Mouse (Mus musculus) forebrain, embryonic 13.5 days (tissue): ENCODE measurements around the gene Tldc2. TPM values are rescaled to one million over a fixed set of nuclear protein-coding genes. Genes with fewer than 3 reads are reported as not detected.

Source experiments
- ATAC-seq: fragments of 200-750 bp; cut with Nextera tagmentation; 2 replicates; pipeline ENCODE4 v1.8.0; 2017
- H3K27ac ChIP-seq: fragments of 300-500 bp; sonication (generic); 2 replicates; pipeline ENCODE4 v1.5.1; 2015; ENCODE audit warnings: inconsistent platforms, mild to moderate bottlenecking, moderate library complexity
- H3K27me3 ChIP-seq: fragments of 300-500 bp; sonication (generic); 2 replicates; pipeline ENCODE4 v1.6.1; 2015; ENCODE audit warnings: mild to moderate bottlenecking, inconsistent platforms
- H3K36me3 ChIP-seq: fragments of 300-500 bp; sonication (generic); 2 replicates; pipeline ENCODE4 v1.6.1; 2015; ENCODE audit warnings: mild to moderate bottlenecking, inconsistent platforms; ENCODE audit not compliant: poor library complexity, severe bottlenecking
- H3K4me1 ChIP-seq: fragments of 300-500 bp; sonication (generic); 2 replicates; pipeline ENCODE4 v1.6.1; 2015; ENCODE audit warnings: inconsistent platforms
- H3K4me2 ChIP-seq: fragments of 300-500 bp; sonication (generic); 2 replicates; pipeline ENCODE4 v1.6.1; 2015; ENCODE audit warnings: inconsistent platforms, mild to moderate bottlenecking, moderate library complexity
- H3K4me3 ChIP-seq: fragments of 300-500 bp; sonication (generic); 2 replicates; pipeline ENCODE4 v1.5.1; 2015; ENCODE audit warnings: mild to moderate bottlenecking, inconsistent platforms
- H3K9ac ChIP-seq: fragments of 300-500 bp; sonication (generic); 2 replicates; pipeline ENCODE4 v1.6.1; 2015; ENCODE audit warnings: mild to moderate bottlenecking, inconsistent platforms
- H3K9me3 ChIP-seq: fragments of 300-500 bp; sonication (generic); replicated peaks from 2 replicates; pipeline ENCODE4 v1.6.1; 2016; ENCODE audit warnings: inconsistent platforms
- WGBS: fragments of 180-500 bp; shearing (Covaris S2); methylation state at CpG from one replicate; pipeline ENCODE4 v1.1.7; 2015; 5-methylcytosine and 5-hydroxymethylcytosine counted together
- polyA plus RNA-seq: library from polyadenylated mRNA; unstranded; fragments of >200 nt; fragmentation: Nextera tagmentation; extraction: Ambion mirVana; gene quantifications from 2 replicates; pipeline ENCODE4 v1.2.1, GENCODE M21; 2015

Tldc2 gene
- polyA plus RNA-seq, 1 experiment from 2014 or later = not detected

DNA sequence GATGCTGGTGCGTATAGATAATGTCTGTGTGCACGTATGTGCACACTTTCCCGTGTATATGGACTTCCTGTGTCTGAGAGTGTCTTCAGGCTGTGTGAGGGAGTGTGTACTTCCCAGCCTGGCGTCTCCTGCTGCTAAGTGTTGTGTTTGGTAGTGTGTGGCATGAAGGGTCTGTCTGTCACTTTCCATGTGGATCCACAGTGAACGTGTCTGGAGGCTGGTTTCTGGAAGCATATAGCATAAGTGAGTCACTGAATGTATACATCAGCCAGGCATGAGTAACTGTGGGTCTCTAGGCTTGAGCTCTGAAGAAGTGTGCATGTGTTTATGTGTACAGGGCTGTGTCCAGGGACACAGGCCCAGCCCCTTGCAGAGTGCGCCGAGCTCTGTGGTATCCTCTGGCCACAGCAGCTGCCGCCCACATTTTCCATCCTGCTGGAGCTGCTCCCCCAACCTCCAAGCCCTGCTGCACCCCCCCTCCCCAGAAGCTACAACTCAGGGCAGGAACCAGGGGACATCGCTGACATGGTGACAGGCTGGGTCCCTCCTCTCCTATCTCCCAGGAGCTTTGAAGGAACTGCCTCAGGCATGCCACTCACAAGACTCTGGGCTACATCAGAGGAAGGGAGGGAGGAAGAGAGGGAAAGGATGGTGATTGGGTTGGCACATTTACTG lies 13.3 kb upstream of the Tldc2 start:
- H3K27ac ChIP-seq = peak overlapping the region; percentile 41; the same call in 1 of the 2 replicates
- H3K4me1 ChIP-seq = peaks cover 94% of the 10 kb centered on the region
- ATAC-seq = no peak
- no peaks in the 10 kb centered on the region for H3K9me3 ChIP-seq
- 87% methylated on average over 9 of the region's 9 CpGs for WGBS
- H3K27me3 ChIP-seq = no peaks in the 10 kb centered on the region
- no peak overlapping the region for H3K4me3 ChIP-seq
- no peak overlapping the region for H3K4me2 ChIP-seq
- H3K36me3 ChIP-seq = peaks cover 23% of the 10 kb centered on the region
- H3K9ac ChIP-seq = no peak overlapping the region

DNA sequence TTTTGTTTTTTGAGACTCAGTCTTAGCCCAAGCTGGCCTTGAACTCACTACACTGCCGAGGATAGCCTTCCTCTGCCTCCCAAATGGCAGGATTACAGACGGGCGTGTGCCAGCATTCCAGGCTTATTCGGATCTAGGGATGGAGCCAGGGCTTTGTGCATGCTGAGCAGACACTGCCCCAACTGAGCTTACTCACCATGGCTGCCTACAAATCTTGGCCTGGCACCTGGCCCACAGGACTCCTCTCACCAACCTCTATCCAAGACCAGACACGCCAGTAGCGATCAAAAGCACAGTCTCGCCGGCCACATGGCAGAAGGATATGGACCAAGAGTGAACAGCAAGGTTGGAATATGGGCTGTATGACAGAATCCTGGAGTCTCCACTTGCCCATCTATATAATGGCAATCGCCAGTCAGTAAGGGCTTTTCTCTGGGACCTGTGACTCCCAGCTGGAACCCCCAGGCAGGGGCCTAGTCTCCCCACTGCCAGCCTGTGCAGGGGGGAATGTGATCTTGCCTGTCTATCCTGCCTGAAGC lies 12.6 kb upstream of the Tldc2 start:
- Histone ChIP-seq H3K36me3 (peaks cover 23% of the 10 kb centered on the region), H3K4me3 (peak overlapping the region; percentile 9; the same call in 1 of the 2 replicates), H3K27ac (peak overlapping the region; percentile 41), H3K4me1 (peaks cover 86% of the 10 kb centered on the region), H3K9me3 (no peaks in the 10 kb centered on the region), H3K4me2 (peak overlapping the region; percentile 100), H3K27me3 (no peaks in the 10 kb centered on the region), H3K9ac (0 out of 2 replicates have a peak overlapping the region, but pooled peaks have one; percentile 14)
- ATAC-seq = no peak
- WGBS = 66% methylated on average over 9 of the region's 9 CpGs

DNA sequence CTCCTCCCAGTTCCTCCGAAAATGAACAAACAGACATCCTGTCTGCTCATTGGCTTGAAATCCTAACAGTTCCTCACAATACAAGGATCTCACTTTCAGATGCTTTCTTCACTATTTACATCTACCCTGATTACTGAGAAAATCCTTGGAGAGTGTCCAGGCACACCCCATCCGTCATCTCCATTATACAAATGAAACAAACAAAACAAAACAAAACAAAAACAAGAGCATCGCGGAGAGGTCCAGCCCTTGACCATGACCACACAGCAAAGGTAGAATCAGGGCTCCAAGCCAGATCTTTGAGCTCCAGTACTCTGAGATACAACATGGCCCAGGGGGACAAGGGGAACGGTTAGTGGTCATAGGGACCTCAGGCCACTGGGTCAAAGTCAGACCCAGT lies 12.1 kb upstream of the Tldc2 start:
- Histone ChIP-seq H3K4me2 (peak overlapping the region; percentile 100), H3K4me1 (peaks cover 83% of the 10 kb centered on the region), H3K4me3 (peak overlapping the region; percentile 9; the same call in 1 of the 2 replicates), H3K27ac (peak overlapping the region; percentile 41; the same call in 1 of the 2 replicates), H3K9ac (0 out of 2 replicates have a peak overlapping the region, but pooled peaks have one; percentile 14), H3K36me3 (peaks cover 23% of the 10 kb centered on the region), H3K27me3 (no peaks in the 10 kb centered on the region), H3K9me3 (no peaks in the 10 kb centered on the region)
- no peak for ATAC-seq
- WGBS = 59% methylated on average over 5 of the region's 5 CpGs

DNA sequence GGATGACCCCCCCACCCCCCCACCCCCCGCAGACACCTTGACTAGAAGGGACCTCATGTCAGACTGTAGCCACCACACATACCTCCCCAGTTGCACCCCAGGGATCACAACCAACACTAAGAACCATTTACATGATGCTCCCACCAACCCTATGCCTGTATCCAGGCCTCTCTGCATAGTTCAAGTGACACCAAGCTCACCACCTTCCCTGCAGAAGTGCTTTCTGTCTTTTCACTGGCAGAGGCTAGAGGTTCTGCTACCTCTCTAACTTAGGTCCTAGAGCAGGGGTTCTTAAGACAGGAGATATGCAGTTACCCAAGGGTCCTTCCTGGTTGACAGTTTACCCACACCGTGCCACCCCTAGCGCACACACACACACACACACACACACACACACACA lies 11.6 kb upstream of the Tldc2 start:
- 80% methylated on average over 3 of the region's 3 CpGs for WGBS
- no peak for ATAC-seq
- H3K9ac ChIP-seq = peak overlapping the region; percentile 99; the same call in 1 of the 2 replicates
- no peaks in the 10 kb centered on the region for H3K9me3 ChIP-seq
- peaks cover 81% of the 10 kb centered on the region for H3K4me1 ChIP-seq
- H3K4me2 ChIP-seq = peak overlapping the region; percentile 100
- no peak overlapping the region for H3K27ac ChIP-seq
- H3K36me3 ChIP-seq = peaks cover 23% of the 10 kb centered on the region
- peak overlapping the region; percentile 98 for H3K4me3 ChIP-seq
- H3K27me3 ChIP-seq = no peaks in the 10 kb centered on the region

DNA sequence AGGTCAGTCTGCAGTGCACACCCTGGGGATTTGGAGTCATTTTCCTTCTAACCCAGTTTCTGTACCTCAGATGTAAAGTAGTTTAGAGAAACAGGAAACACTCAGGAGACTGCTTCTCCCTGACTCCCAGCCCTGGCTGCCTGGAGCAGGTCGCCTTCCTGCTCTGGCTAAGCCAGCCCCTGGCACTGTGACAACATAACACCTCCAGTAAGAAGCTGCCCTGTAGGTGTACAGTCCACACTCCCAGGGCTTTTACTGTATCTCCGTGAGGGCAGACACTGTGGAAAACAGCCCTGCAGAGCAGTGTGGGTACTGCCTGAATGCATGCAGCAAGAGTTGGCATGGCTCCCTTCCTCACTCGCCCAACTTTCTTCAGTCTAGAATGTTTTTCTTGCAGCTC lies 11.2 kb upstream of the Tldc2 start:
- Histone ChIP-seq H3K4me2 (peak overlapping the region; percentile 100), H3K36me3 (peaks cover 23% of the 10 kb centered on the region), H3K27me3 (no peaks in the 10 kb centered on the region), H3K4me1 (peaks cover 77% of the 10 kb centered on the region), H3K9ac (peak overlapping the region; percentile 99; the same call in 1 of the 2 replicates), H3K9me3 (no peaks in the 10 kb centered on the region), H3K27ac (no peak overlapping the region), H3K4me3 (peak overlapping the region; percentile 98)
- no peak for ATAC-seq
- 61% methylated on average over 3 of the region's 3 CpGs for WGBS

DNA sequence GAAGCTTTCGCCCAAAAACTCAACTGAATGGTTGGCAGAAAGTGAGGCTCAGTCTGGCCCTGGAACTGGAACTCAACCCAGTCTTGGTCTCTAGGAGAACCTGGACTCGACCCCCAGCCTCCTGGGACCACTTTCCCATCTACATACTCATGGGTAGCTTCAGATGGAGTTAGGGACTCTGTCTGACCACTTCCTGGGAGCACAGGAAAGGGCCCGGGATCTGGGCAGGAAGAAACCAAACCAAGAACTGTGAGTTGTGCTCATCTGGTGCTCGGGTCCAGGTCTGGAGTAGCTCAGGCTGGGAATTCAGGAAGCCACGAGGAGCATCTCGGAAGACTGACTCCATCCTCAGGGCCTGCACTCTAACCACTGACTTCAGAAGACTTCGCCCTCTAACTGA lies 10.3 kb upstream of the Tldc2 start:
- WGBS = 89% methylated on average over 7 of the region's 7 CpGs
- Histone ChIP-seq H3K4me3 (peak overlapping the region; percentile 98), H3K27ac (no peak overlapping the region), H3K9me3 (no peaks in the 10 kb centered on the region), H3K4me1 (peaks cover 68% of the 10 kb centered on the region), H3K9ac (peak overlapping the region; percentile 99; the same call in 1 of the 2 replicates), H3K36me3 (peaks cover 23% of the 10 kb centered on the region), H3K4me2 (peak overlapping the region; percentile 100), H3K27me3 (no peaks in the 10 kb centered on the region)
- ATAC-seq = no peak

DNA sequence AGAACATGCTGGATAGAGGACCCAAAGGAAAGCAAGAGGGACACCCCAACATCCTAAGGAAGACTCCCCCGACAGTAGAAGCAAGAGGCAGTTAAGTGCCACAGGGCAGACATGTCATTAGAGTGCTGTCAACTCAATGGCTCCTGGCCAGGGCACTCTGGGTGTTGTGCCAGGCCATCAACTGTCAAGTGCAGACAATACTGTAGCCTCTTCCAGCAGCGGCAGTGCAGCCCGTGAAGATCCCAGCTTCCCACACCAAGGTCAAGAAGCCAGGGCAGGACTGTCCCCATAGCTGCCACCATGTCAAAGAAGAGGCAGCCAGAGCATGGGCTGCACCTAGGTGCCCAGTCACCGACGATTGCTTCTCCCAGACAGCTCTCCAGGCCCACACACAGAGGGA lies 9.7 kb upstream of the Tldc2 start:
- Histone ChIP-seq H3K4me2 (peak overlapping the region; percentile 100), H3K9me3 (no peaks in the 10 kb centered on the region), H3K36me3 (peaks cover 23% of the 10 kb centered on the region), H3K27me3 (no peaks in the 10 kb centered on the region), H3K4me1 (peaks cover 66% of the 10 kb centered on the region), H3K27ac (peak overlapping the region; percentile 97; the same call in 1 of the 2 replicates), H3K4me3 (peak overlapping the region; percentile 98), H3K9ac (peak overlapping the region; percentile 99)
- no peak for ATAC-seq
- WGBS = 13% methylated on average over 5 of the region's 5 CpGs

DNA sequence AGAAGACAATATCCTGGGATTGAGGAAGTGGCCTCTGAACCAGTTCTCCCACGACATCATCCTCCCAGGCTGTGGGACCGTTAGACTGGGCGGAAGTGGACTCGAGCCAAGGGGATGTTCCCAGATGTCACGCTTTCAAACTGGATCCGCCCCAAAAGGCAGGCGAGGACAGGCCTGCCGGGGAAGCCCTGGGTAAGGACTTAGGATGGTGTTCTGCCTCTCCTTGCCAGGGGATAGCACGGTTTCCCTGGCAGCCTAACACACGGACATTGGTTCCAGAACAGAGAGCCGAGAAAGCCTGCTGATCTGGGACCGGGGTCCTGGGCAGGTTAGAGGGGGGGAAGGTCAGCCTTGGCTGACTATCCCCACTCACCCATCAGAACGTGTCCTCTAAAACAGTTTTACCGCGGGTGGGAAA lies 9.2 kb upstream of the Tldc2 start:
- Histone ChIP-seq H3K4me3 (peak overlapping the region; percentile 98), H3K9me3 (no peaks in the 10 kb centered on the region), H3K36me3 (peaks cover 19% of the 10 kb centered on the region), H3K9ac (peak overlapping the region; percentile 99), H3K4me2 (peak overlapping the region; percentile 100), H3K4me1 (peaks cover 63% of the 10 kb centered on the region), H3K27me3 (no peaks in the 10 kb centered on the region), H3K27ac (peak overlapping the region; percentile 97)
- WGBS = under 1% methylated on average over 15 of the region's 15 CpGs
- ATAC-seq = no peak

DNA sequence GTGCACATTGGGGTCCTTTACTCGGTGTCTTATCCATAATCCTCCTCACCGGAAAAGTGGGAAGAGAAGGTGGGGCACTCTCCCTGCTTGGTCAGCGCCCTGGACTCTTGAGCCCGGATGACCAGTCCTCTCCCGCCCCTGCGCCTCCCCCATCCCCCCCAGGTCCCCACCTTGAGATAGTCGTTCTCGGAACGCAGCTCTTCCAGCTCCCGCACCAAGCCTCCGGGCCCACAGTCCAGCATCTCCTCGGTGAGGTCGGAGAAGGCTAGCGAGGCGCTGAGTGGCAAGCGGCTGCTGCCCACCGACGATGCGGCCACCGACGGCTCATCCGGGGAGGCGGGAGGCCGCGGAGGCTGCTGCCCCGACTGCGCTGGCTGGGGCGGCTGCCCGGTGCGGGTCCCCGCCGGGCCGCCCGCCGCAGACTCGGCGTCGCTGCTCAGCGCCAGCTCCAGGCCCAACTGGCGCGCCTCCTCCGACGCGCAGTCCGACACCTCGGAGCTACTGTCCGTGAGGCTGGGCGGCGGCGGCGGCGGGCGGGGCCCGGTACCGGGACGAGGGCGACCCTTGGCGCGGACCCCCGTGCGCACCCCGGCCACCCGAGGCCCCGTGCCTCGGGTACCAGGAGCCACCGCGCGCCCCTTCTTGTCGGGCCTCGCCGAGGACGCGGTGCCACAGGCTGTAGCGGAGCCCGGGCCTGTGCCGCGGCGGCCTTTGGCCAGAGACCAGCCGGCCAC lies 8.6 kb upstream of the Tldc2 start:
- Histone ChIP-seq H3K4me2 (peak overlapping the region; percentile 100), H3K9ac (peak overlapping the region; percentile 99), H3K9me3 (no peaks in the 10 kb centered on the region), H3K4me3 (peak overlapping the region; percentile 98), H3K36me3 (peaks cover 13% of the 10 kb centered on the region), H3K4me1 (peaks cover 57% of the 10 kb centered on the region), H3K27ac (peak overlapping the region; percentile 97), H3K27me3 (no peaks in the 10 kb centered on the region)
- peak; percentile 10; the same call in 1 of the 2 replicates for ATAC-seq
- 0% methylated on average over 66 of the region's 79 CpGs for WGBS

DNA sequence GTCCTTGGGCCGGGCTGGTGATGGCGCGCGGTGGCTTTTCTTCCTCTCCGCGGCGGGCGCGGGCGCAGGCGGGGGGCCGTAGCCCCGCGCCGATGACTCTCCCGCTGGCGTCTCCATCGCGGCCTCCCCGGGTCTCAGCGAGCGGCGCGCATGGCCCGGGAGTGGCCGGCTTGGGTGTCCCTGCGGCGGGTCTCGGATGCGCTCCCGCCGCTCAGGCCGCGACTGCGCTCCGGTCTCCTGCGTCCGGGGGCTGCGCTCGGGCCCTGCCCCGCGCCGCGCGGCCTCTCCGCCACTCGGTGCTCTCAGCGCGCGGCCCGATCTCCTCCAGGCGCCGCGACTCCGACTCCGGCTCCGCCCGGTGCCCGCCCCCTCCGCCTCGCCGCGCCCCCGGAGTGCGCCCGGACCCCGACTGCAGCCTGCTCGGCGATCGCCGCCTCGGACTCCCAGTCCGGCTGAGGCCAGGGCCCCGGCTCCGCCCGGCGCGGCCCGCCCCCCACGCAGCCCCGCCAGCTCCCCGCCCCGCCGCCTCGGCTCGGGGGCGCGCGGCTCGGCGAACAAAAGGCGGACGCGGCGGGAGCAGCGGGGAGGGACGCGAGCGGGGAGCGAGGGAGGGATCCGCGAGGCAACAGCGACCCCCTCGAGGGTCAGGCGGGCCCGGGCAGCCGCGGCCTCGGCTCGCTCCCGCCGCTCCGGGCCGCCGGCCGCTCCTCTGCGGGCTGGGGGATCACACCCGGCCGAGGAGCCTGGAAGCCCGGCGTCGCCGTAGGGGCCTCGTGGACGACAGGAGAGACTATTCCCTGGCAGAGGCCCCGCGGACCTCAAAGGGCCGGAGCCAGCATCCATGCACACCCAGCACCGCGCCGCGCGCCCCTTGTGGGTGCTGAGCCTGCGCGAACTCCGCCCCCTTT lies 7.8 kb upstream of the Tldc2 start, which contains the start of gene Soga1:
TSS of gene Soga1 (minus strand) at position 462 of the 908 bp plus-strand sequence.
- peak; percentile 87 for ATAC-seq
- H3K36me3 ChIP-seq = peaks cover 8% of the 10 kb centered on the region; the same call in 1 of the 2 replicates
- peak within 1 kb of the TSS; percentile 97 for H3K27ac ChIP-seq
- no peaks in the 10 kb centered on the region for H3K9me3 ChIP-seq
- peak within 1 kb of the TSS; percentile 98 for H3K4me3 ChIP-seq
- peak within 1 kb of the TSS; percentile 99 for H3K9ac ChIP-seq
- WGBS = under 1% methylated on average over 105 of the region's 136 CpGs
- peaks cover 49% of the 10 kb centered on the region for H3K4me1 ChIP-seq
- H3K27me3 ChIP-seq = no peaks in the 10 kb centered on the region
- H3K4me2 ChIP-seq = peak within 1 kb of the TSS; percentile 100

DNA sequence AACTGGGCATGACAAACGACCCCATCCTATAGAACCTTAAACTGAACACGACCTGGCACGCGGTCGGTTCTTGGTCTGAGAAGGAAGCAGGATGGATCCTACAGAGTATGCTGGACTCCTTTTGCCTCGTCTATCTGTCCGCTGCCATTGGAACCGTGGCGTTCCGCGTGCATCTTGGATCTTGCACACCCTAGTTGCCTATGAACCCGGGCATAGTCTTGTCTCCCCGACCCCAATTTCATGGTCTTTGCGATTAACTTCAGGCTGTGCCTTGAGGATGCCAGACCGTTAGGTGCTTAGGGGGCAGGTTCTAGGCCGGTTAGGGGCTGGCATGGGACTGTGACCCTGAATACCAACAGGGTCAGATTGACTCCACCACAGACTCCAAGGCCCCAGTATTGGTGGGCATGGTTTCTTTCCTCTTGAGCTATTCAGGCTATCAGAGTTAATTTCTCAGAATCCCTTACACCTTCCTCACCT lies 7.1 kb upstream of the Tldc2 start:
- no peaks in the 10 kb centered on the region for H3K27me3 ChIP-seq
- H3K4me3 ChIP-seq = peak overlapping the region; percentile 98
- peak overlapping the region; percentile 97 for H3K27ac ChIP-seq
- H3K4me2 ChIP-seq = peak overlapping the region; percentile 100
- 0 out of 2 replicates have a peak, but pooled peaks have one; percentile 16 for ATAC-seq
- H3K36me3 ChIP-seq = peaks cover 8% of the 10 kb centered on the region; the same call in 1 of the 2 replicates
- H3K9ac ChIP-seq = peak overlapping the region; percentile 99
- no peaks in the 10 kb centered on the region for H3K9me3 ChIP-seq
- H3K4me1 ChIP-seq = peaks cover 42% of the 10 kb centered on the region
- 11% methylated on average over 16 of the region's 16 CpGs for WGBS
